Mouse (Mus musculus) liver, postnatal 0 days (tissue): ENCODE results near the gene Fhit.

Source experiments
- CTCF ChIP-seq: sonication (generic); IDR thresholded peaks from 2 replicates; pipeline ENCODE4 v1.5.1; 2016; ENCODE audit warnings: antibody characterized with exemption, low read depth
- EP300 ChIP-seq: IDR thresholded peaks from 2 replicates; pipeline ENCODE4 v1.6.1; 2016; ENCODE audit warnings: antibody characterized with exemption, low read depth, mild to moderate bottlenecking

DNA sequence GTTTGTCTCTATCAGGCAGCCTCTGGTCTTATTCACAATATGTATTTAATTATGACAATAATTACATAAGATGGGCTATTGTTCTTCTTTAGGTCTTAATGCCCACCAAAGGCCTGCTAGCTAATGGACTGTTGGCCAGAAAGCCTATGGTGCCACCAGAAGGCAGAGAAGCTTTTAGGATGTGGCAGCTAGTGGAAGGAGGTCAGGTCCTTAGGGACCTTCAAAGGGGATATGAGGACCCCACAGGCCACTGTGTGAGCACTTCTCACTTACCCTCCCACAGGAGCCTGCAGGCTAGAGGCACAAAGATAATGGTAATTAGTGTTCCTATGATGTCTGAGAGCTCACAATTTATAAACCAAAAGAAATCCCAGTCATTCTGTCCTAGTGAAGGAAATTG, 482.2 kb downstream of the Fhit start:
- TF ChIP-seq CTCF (no peak), EP300 (no peak)
